Mouse (Mus musculus) ovary, postnatal 36 days (tissue): ENCODE results near the gene Crisp4.

Experiments used
- DNase-seq: peaks from one replicate; pipeline ENCODE4 v3.0.0; 2022; ENCODE audit warnings: low spot score, mixed read lengths

Gene Crisp4

GRCm38 (mm10) chr1:18145802-18146201 is at the start of gene Crisp4:
Gene Crisp4 (minus strand): TSS chr1:18145902.
- DNase-seq: no peak

- no peak for DNase-seq
These were observed 46.0 kb upstream of the Crisp4 start for GRCm38 (mm10) chr1:18191719-18192118.

DNA sequence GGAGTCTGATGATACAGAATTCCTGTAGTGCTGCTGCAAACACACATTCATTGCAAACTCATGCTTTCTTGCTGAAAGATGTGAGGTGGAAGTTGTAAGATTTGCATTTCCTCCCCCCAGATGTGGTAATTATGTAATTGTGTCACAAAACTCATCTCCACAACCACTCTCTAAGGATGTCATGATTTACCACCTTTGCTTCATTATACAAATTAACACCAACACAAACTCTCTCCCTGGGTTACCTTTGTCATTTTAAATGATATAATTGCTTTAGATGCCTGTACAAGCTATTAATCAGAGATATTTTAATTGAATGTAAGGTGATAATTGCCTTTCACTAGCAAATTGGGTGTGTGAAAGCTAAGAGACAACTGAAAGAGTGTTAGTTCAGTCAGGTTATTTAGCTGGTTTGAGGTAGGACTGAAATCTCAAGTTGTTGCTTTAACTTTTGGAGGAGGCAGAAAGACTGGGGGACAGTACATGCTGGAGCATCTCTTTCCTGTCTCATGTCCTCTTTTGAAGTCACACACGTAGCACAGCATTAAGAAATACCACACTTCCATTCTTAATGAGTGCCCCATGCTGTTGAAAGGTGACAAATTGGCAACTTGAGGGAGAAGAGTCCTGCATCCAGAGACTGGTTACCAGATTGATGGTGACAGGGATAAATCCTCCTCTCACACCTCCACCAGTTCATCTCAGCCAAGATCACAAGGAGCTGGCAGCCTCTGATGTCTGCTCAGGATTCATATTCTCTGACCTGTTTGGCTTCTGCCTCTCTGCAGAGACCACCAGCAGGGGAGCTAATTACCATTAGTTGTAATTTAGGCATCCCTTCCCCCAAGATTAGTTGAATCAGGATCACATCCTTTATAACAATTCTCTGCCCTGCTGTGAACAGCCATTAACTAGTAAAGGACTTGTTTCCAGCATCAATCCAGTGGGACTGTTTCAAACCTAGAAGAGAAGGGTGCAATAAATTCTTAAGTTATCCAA is 45.3 kb upstream of the Crisp4 start:
- DNase-seq: no peak

DNA sequence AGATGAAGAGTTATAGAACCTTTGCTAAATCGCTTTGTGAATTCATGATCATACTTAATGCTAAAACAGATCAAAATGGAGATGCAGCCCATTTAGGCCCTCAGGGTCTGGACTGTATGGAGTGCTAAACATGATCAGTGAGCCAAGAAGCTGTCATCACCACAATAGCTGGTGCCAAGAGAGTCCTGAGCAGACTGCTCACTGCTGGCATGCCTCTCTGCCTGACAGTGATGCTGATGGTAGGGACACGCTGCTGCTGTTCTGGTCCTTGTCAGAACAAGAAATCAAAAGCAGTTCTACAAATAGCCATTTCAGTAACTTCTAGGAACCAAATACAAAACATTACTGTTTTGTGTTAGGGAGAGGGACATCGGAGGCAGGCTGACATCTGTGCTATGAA is 35.5 kb upstream of the Crisp4 start:
- DNase-seq: no peak

GRCm38 (mm10) chr1:18170573-18170972 is 24.9 kb upstream of the Crisp4 start:
- DNase-seq: no peak

DNA sequence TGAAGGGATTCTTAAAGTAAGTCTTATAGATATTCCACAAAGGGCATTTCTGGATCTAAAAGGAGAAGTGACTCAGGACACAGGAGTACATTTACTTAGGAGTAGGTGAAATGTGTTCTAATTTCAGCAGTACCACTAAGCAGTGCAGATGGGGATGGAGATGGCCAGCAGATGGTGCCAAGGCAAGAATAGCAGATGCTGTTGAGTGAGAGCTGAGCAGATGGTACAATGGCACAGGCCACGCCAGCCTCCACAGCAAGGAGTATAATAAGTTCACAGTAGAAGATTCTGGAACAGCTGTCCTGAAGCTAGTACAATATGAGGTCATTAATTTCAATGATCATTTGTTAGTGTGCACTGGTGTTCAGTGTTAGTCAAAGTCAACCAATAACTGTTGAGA is 22.6 kb upstream of the Crisp4 start:
- no peak for DNase-seq

DNA sequence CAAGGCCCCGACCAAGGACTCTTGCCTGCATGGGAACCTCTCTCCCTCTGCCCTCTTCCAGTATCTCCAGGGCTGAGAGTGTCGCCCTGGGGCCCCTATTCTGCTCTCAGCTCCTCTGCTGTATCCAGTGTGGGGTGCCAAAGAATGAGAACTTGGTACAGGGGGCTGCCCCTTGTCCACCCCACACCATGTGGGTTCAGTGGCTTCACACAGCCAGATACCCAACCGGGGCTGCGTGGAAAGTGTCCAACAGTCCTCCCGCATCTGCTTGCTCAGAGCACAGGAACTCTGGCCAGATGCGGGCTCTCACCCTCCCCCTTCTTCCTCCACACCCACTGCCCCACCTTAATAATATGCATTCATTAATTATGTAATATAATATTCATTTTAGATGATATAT is 13.4 kb upstream of the Crisp4 start:
- no peak for DNase-seq

GRCm38 (mm10) chr1:18148211-18148610 is 2.5 kb upstream of the Crisp4 start:
- DNase-seq: no peak

GRCm38 (mm10) chr1:18131691-18132090 is 14.0 kb downstream of the Crisp4 start:
- no peak for DNase-seq

DNA sequence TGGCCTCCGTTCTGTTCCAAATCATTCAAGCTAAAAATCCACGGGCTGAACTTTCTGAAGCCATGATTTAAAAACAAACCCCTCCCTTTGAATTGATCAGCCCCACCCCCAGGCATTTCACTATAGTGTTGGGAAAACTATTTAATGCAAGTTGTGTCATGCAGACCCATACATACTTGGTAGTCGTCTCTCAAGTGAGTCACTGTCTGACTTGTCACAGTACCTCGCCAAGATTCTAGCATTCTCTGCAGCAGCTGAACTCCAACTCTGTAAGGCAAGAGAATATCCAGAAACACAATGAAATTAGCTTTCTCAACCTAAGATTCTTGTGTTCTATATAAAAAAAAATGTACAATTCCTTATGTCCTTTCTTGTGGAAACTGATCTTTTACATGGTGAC is 15.7 kb downstream of the Crisp4 start:
- no peak for DNase-seq

GRCm38 (mm10) chr1:18106720-18107355 is 38.9 kb downstream of the Crisp4 start:
- no peak for DNase-seq

GRCm38 (mm10) chr1:18105866-18106529 is 39.7 kb downstream of the Crisp4 start:
- DNase-seq: no peak

GRCm38 (mm10) chr1:18105029-18105865 is 40.5 kb downstream of the Crisp4 start:
- DNase-seq: no peak
